Mouse (Mus musculus) urinary bladder, adult 2 months (tissue): Measurements from ENCODE around the gene Celsr2. TPM values are rescaled to one million over a fixed set of nuclear protein-coding genes. Genes with fewer than 3 reads are reported as not detected.

ENCODE experiments used
- DNase-seq: peaks from one replicate; pipeline ENCODE4 v3.0.0; 2022; ENCODE audit warnings: low spot score
- polyA plus RNA-seq: library from polyadenylated mRNA; depleted of rRNA; stranded (reverse); fragments of >200 nt; gene quantifications from 2 replicates; pipeline ENCODE4 v1.2.3, GENCODE M21; 2012; rRNA removed

Gene Celsr2
- 4.6 and 7.2 TPM in 2 replicates for polyA plus RNA-seq

- no peak for DNase-seq
Observed at GRCm38 (mm10) chr3:108414857-108415830, at the start of gene Celsr2. TSS of gene Celsr2 (minus strand) at chr3:108415552.

- peak; percentile 31 for DNase-seq
Observed at GRCm38 (mm10) chr3:108458866-108459265, 43.5 kb upstream of the Celsr2 start.

- DNase-seq, result peak; percentile 31
Observed at GRCm38 (mm10) chr3:108458380-108458779, 43.0 kb upstream of the Celsr2 start.

GRCm38 (mm10) chr3:108454172-108454571, 38.8 kb upstream of the Celsr2 start:
- DNase-seq, result no peak

GRCm38 (mm10) chr3:108451969-108452368, 36.6 kb upstream of the Celsr2 start:
- no peak for DNase-seq

GRCm38 (mm10) chr3:108445366-108445705, 30.0 kb upstream of the Celsr2 start:
- DNase-seq, result no peak

- DNase-seq, result peak; percentile 76
Observed at GRCm38 (mm10) chr3:108444698-108445365, 29.5 kb upstream of the Celsr2 start, which contains the start of gene Sars. TSS of gene Sars (minus strand) at chr3:108445209.

- no peak for DNase-seq
Observed at GRCm38 (mm10) chr3:108444029-108444428, 28.7 kb upstream of the Celsr2 start.

GRCm38 (mm10) chr3:108436380-108436714, 21.0 kb upstream of the Celsr2 start:
- no peak for DNase-seq

- no peak for DNase-seq
Observed at GRCm38 (mm10) chr3:108435701-108436379, 20.5 kb upstream of the Celsr2 start.

- no peak for DNase-seq
Observed at GRCm38 (mm10) chr3:108433881-108434495, 18.6 kb upstream of the Celsr2 start.

- no peak for DNase-seq
Observed at GRCm38 (mm10) chr3:108433188-108433880, 18.0 kb upstream of the Celsr2 start.

- DNase-seq, result no peak
Observed at GRCm38 (mm10) chr3:108432542-108433187, 17.3 kb upstream of the Celsr2 start.

- DNase-seq, result no peak
Observed at GRCm38 (mm10) chr3:108425624-108426018, 10.3 kb upstream of the Celsr2 start.

- no peak for DNase-seq
Observed at GRCm38 (mm10) chr3:108424944-108425623, 9.7 kb upstream of the Celsr2 start.

GRCm38 (mm10) chr3:108423844-108424801, 8.8 kb upstream of the Celsr2 start:
- DNase-seq, result no peak

- no peak for DNase-seq
Observed at GRCm38 (mm10) chr3:108423006-108423405, 7.7 kb upstream of the Celsr2 start.

- peak; percentile 64 for DNase-seq
Observed at GRCm38 (mm10) chr3:108415831-108416223, 475 bp upstream of the Celsr2 start.
